Mouse (Mus musculus): ENCODE results near the gene Polr3h. TPM values are rescaled to one million over a fixed set of nuclear protein-coding genes. Genes with fewer than 3 reads are reported as not detected.
A peak's percentile ranks its signal among the peaks of the same experiment; 100 is the strongest.
"Not testable (repeated sequence)": the region's sequence is repeated elsewhere in the genome, so short reads cannot be mapped to it uniquely, and the experiment has no call there.

Polr3h gene
- total RNA-seq, 2 experiments from 2014 or later, result 7.3 to 8.1 TPM

GRCm38 (mm10) chr15:81921255-81921654, 4.8 kb downstream of the Polr3h start:
- no peak for DNase-seq
- intact Hi-C loops (cut with DNase I; ENCODE audit: low total_unique reads), result no loop called here

- no peak for DNase-seq
- intact Hi-C loops (cut with DNase I; ENCODE audit: low total_unique reads), result no loop called here
These were observed 5.4 kb downstream of the Polr3h start for GRCm38 (mm10) chr15:81920546-81921217.

- intact Hi-C loops (cut with DNase I; ENCODE audit: low total_unique reads), result loop anchor here (5.0 kb wide), 1 partner anchor 87 kb away; no protein-coding TSS in a partner anchor
- DNase-seq, result no peak
These were observed 7.0 kb downstream of the Polr3h start for GRCm38 (mm10) chr15:81919062-81919461.

- intact Hi-C loops (cut with DNase I; ENCODE audit: low total_unique reads), result loop anchor here (5.0 kb wide), 1 partner anchor 86 kb away; no protein-coding TSS in a partner anchor
- DNase-seq, result peak; percentile 72
These were observed 8.2 kb downstream of the Polr3h start for GRCm38 (mm10) chr15:81917621-81918463.

GRCm38 (mm10) chr15:81917201-81917600, 8.8 kb downstream of the Polr3h start:
- intact Hi-C loops (cut with DNase I; ENCODE audit: low total_unique reads), result loop anchor here (5.0 kb wide), 1 partner anchor 85 kb away; no protein-coding TSS in a partner anchor
- no peak for DNase-seq

- DNase-seq, result no peak
- intact Hi-C loops (cut with DNase I; ENCODE audit: low total_unique reads), result loop anchor here (5.0 kb wide), 1 partner anchor 83 kb away; no protein-coding TSS in a partner anchor
These were observed 10.4 kb downstream of the Polr3h start for GRCm38 (mm10) chr15:81915663-81916062.

GRCm38 (mm10) chr15:81914668-81915067, 11.4 kb downstream of the Polr3h start:
- intact Hi-C loops (cut with DNase I; ENCODE audit: low total_unique reads), result loop anchor here (5.0 kb wide), 1 partner anchor 82 kb away; no protein-coding TSS in a partner anchor

GRCm38 (mm10) chr15:81912498-81912897, 13.5 kb downstream of the Polr3h start:
- DNase-seq, result peak; percentile 21
- intact Hi-C loops (cut with DNase I; ENCODE audit: low total_unique reads), result no loop called here

More at GRCm38 (mm10) chr15:81914668-81915067, 11.4 kb downstream of the Polr3h start:
- DNase-seq, result no peak

- DNase-seq; intact Hi-C loops (cut with DNase I; ENCODE audit: low total_unique reads): not testable (repeated sequence)
These were observed 17.3 kb downstream of the Polr3h start for GRCm38 (mm10) chr15:81908767-81909166.

GRCm38 (mm10) chr15:81907953-81908352, 18.1 kb downstream of the Polr3h start:
- intact Hi-C loops (cut with DNase I; ENCODE audit: low total_unique reads), result no loop called here
- no peak for DNase-seq

GRCm38 (mm10) chr15:81904939-81905338, 21.1 kb downstream of the Polr3h start:
- intact Hi-C loops (cut with DNase I; ENCODE audit: low total_unique reads), result loop anchor here (5.0 kb wide), 1 partner anchor 73 kb away; no protein-coding TSS in a partner anchor
- DNase-seq, result peak; percentile 61

GRCm38 (mm10) chr15:81898751-81899150, 27.3 kb downstream of the Polr3h start:
- DNase-seq, result peak; percentile 29
- intact Hi-C loops (cut with DNase I; ENCODE audit: low total_unique reads), result no loop called here

- DNase-seq, result no peak
- intact Hi-C loops (cut with DNase I; ENCODE audit: low total_unique reads), result no loop called here
These were observed 28.3 kb downstream of the Polr3h start for GRCm38 (mm10) chr15:81897607-81898285.

GRCm38 (mm10) chr15:81896407-81896806, 29.6 kb downstream of the Polr3h start:
- DNase-seq, result no peak
- intact Hi-C loops (cut with DNase I; ENCODE audit: low total_unique reads), result no loop called here

GRCm38 (mm10) chr15:81894002-81894401, 32.0 kb downstream of the Polr3h start:
- no peak for DNase-seq
- intact Hi-C loops (cut with DNase I; ENCODE audit: low total_unique reads), result no loop called here

GRCm38 (mm10) chr15:81891822-81892580, 34.0 kb downstream of the Polr3h start:
- intact Hi-C loops (cut with DNase I; ENCODE audit: low total_unique reads), result no loop called here
- DNase-seq, result no peak

GRCm38 (mm10) chr15:81891140-81891802, 34.8 kb downstream of the Polr3h start:
- no peak for DNase-seq
- intact Hi-C loops (cut with DNase I; ENCODE audit: low total_unique reads), result no loop called here

- peak; percentile 24 for DNase-seq
These were observed 36.9 kb downstream of the Polr3h start for GRCm38 (mm10) chr15:81889175-81889574.

More at GRCm38 (mm10) chr15:81889175-81889574, 36.9 kb downstream of the Polr3h start:
- intact Hi-C loops (cut with DNase I; ENCODE audit: low total_unique reads), result no loop called here
